Mouse (Mus musculus) cerebellum, postnatal 4 days (tissue): ENCODE results near the gene Arhgef1.

ENCODE experiments used
- DNase-seq, 2 experiments: peaks; one replicate each; pipeline ENCODE4 v3.0.0; 2022; ENCODE audit warnings: low spot score in 2 of 2, mixed read lengths in 1 of 2

Arhgef1 gene

DNA sequence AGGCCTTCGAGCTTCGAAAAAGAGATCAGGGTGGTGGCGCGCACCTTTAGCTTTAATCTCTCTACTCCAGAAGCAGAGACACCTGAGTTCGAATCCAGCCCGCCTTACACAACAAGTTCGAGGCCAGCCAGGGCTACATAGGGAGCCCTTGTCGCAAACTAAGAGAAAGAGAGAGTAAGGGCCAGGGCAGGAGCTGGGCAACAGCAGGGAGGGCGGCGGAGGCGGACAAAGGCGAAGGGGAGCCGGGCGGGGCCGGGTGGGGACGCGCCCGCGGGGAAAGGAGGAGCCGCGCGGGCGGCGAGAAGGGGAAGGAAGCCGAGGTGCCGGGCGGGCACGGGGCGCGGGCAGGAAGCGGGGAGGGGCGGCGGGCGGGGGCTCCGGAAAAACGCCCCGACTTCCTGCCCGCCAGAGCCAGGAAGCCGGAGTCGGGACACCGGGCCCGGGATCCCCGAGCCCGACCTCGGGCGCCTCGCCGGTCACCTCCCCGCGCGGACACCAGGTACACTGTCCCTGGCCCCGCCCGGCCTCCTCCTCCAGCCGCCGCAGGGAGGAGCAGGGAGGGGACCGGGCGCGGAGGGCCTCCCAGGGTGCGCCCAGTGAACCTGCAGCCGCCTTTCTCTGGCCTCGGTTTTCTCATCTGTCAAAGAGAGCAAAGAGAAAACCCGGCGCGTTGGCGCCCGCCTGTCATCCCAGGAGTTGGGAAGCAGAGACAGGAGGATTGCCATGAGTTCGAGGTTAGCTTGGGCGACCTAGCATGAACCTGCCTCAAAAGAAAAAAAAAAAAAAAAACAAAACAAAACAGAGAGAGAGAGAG lies at the start of gene Arhgef1:
Gene Arhgef1 (plus strand): TSS at position 283 of the 814 bp plus-strand sequence.
- DNase-seq = peak in 1 of 2 experiments; percentile 30

DNA sequence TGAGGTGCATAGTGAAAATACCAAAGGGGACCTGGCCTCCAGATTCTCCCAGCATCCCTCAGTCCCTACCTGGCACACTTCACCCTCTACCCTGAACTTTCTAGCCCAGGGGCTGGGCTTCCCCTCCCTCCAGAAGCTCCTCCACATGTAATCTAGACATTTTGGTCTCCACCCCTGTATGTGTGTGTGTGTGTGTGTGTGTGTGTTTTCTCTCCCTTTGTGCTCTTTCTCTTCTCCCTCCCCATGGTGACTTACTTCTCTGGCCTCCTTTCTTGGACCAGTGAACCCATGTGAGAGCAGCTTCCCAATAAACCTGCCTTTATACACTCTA lies 49.5 kb upstream of the Arhgef1 start:
- DNase-seq = no peak

DNA sequence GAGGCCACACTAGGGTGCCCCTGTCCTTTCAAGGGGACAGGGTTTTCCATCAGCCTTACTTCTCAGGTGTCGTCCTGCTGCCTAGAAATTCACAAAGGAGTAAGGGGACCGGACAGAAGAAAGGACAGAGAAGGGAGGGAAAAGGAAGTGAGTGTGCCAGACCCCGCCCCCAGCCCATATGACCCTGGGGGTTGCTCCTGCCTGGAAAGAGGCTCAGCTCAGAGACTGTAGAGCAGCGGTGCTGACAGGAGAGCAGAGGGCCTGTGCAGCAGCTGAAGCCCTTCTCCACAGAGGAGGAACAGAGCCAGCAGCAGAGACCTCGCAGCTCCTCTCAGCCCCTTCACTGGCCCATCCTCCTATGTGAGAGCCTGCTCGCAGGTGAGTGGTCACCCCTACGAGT lies 49.0 kb upstream of the Arhgef1 start:
- no peak for DNase-seq

DNA sequence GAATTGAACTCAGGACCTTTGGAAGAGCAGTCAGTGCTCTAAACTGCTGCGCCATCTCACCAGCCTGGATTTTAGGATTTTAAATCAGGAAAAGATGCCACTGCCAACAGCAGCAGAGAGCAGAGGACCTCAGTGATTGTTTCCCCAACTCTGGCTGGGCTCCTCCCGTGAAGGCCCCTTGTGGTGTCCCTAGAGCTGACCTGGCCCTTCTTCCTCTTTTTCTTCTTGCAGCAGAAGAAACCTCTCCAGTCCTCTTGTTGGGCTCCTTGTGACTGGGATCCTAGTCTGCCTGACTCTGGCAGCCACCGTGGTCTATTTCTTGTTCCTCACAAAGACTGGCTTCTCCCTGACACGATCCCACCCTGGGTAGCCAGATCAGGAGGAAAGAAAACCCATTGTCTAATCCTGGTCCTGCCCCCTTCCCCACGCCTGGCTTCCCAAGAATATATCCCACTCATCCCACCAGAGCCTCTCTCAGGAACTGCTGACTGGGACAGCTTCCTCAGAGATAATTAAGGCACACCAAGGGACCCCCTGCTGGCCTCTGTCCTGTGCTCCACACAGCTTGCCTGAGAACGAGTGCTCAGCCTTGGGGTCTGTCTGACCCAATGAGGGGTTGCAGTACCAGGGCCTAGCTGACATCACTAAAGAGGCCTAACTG lies 46.1 kb upstream of the Arhgef1 start:
- DNase-seq = no peak

DNA sequence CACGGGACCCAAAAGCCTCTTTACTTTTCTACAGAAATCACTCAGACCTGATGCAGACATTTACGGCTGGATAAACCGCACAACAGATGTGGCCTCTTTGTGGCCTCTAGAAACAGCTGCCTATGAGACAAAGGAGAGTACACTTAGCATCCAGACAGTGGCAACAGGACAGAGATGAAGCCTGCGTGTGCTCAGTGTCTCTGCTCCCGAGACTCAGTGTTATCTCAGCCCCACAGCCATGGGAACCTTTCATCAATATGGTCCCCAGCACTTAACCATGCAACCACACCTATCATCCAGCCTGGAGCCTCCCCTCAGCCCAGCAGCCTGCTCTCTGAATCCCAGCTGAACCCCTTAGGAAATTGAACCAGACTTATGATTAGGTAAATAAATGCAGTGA lies 43.5 kb upstream of the Arhgef1 start:
- no peak for DNase-seq

DNA sequence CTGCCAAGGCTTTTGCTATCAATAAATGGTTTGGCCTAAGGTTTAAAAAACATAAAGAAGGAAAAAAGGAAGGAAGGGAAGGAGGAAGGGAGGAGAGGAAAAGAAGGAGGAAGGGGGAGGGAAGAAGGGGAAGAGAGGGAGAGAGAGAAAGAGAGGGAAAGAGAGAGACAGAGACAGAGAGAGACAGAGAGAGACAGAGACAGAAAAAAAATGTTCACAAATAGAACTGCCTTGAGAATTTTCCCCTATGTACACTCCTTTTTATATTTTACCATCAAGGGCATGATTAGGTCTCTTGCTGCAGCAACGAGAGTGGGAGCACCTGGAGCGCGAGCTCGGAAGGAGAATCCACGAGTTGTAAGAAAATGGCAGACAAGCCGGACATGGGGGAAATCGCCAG lies 40.8 kb upstream of the Arhgef1 start, which contains the start of gene Gm9844:
Gene Gm9844 (plus strand): TSS at position 301 of the 400 bp plus-strand sequence.
- DNase-seq = no peak

DNA sequence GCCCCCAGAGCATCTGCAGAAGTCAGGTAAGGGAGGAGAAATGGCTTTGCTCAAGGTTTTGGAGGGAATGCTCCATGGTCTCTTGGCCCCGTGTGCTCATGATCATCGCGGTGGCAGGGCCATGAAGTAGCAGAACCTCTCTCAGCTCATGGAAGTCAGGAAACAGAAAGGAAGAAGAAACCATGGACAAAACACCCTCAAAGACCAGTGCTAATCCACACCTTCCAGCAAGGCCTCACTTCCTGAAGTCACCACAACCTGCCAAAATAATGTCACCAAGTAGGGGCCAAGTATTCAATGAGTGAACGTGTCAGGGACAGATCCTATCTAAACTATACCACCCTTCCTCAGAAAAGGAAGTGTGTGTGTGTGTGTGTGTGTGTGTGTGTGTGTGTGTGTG lies 39.9 kb upstream of the Arhgef1 start:
- DNase-seq = no peak

DNA sequence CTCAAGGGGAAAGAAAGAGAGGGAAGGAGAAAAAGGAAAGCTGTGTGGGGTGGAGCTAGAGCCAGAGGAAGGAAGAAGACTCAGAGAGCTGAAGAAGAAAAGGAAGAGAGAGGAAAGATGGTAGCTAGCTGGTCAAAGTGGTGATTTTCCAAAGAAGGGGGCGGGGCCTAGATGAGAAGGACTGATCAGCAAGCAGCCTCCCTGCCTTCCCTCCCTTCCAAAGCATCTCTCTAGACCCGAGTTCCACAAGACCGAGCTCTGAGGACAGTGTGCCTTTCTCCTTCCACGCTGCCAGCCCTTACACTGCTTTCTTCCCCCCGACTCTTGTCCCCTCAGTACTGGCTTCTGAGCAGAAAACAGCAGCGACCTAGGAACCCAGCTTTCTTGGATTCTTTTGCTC lies 38.6 kb upstream of the Arhgef1 start:
- no peak for DNase-seq

DNA sequence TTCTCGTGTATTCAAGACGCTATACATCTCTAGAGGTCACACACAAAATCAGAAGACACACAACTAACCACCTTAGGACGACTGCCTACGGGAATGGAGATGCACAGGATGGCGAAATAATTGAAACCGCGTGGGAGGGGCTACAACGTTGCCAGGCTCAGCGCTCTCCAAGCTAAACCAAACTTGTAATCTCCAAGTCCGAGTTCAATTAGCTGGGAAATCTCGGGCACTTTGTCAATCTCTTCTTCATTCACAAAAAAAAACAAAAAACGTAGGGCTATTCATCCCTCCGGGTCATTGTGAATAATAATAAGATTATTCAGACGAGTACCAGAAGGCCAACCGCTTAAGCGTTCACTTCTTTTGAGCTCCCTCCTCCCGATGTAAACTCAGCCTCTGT lies 33.6 kb upstream of the Arhgef1 start:
- DNase-seq = no peak

DNA sequence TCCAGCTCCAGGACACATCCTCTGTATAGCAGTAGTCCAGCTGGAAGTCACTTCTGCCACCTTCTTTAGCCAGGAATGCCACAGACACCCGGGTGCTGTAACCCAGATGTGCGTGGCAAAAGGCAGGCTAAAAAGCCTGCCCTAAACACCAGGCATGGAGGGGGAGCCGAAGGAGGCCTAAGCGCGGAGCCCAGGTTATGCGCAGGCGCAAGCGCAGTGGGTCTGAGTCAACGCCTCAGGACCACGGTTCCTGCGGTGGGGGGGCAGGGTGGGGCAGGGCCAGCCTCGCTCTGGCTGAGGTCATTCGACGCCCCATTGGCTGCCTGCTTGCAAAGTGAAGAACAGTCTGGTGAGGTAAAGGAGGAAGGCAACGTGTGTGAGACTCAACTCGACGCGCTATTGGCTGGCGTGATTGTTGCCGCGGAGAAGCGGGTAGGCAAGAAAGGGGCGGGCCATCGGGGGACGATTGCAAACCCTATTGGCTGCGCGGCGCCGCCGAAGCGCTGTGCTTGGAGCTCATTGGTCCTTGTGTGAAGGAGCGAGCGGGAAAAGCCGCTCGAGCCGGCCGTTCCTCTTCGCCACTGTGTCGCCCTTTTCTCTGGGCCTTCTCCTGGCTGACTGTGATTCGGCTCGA lies 33.1 kb upstream of the Arhgef1 start, which contains the start of the genes Lypd4 and Dmrtc2:
Gene Lypd4 (minus strand): TSS at position 410 of the 634 bp plus-strand sequence.
Gene Dmrtc2 (plus strand): TSS at position 526 of the 634 bp plus-strand sequence.
- DNase-seq = no peak

DNA sequence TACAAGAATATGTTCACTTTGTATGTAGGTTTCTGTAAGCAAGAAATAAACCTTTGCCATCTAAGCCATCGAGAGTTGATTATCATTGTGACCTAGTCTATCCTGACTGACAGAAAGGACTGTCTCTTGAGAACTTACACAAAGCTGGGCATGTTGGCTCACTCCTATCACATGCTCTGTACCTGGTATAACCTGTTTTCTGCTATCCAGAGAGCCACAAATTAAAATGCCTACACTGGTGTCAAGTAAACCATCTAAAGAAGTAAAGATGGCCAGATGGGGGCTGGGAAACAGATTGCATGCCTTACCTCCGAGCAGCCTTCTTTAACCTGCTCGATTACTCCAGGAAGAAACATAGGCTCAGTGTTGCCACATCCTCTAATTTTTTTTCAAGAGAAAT lies 25.1 kb upstream of the Arhgef1 start:
- DNase-seq = no peak

DNA sequence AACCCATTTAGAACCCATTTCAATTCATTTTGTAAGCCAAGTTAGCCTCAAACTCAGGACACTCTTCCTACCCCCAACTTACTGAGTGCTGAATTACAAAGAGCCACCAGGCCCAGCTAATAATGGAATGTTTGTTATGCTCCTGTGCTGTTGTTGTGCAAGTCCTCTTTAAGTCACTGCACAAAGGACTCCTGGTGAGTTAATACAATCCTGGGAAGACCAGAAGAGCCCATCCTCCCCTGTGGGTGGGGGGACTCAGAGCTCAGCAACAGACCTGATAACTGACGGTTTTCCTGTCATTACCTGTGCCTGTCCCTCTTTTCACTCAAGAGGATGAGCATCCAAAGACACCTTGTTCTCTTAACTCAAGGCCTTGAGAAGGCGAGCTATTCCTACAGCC lies 23.1 kb upstream of the Arhgef1 start:
- no peak for DNase-seq

DNA sequence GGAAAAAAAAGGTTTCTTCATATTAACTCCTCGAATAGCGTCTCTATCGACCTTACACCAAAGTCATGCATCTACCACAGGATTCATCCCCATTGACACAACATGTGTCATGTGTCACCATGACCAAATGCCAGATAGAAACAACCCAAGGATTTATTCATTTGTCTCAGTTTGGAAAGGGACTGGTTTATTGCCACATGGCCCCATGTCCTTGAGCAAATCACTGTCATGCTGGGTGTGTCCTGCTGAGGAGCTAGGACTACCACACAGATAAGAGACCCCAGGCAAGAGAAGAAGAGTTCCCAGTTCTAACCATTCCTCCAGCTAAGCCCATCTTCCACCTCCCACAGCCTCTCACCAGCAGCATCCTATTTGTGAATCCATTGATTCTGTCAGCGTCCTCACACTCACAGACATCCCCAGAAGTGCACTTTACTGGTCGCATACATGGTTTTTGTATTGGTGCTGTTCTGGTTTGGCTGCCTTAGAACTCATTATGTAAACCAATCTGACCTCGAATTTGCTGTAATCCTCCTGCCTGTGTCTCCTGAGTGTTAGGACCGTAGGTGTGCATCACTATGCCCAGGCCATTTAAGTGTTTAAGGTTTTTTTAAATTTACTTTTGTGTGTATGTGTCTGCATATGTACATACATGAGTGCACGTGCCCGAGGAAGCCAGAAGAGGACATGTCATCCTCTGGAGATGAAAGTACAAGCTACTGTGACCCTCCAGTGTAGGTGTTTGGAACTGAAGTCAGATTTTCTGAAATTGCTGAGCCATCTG lies 20.1 kb upstream of the Arhgef1 start:
- DNase-seq = no peak

DNA sequence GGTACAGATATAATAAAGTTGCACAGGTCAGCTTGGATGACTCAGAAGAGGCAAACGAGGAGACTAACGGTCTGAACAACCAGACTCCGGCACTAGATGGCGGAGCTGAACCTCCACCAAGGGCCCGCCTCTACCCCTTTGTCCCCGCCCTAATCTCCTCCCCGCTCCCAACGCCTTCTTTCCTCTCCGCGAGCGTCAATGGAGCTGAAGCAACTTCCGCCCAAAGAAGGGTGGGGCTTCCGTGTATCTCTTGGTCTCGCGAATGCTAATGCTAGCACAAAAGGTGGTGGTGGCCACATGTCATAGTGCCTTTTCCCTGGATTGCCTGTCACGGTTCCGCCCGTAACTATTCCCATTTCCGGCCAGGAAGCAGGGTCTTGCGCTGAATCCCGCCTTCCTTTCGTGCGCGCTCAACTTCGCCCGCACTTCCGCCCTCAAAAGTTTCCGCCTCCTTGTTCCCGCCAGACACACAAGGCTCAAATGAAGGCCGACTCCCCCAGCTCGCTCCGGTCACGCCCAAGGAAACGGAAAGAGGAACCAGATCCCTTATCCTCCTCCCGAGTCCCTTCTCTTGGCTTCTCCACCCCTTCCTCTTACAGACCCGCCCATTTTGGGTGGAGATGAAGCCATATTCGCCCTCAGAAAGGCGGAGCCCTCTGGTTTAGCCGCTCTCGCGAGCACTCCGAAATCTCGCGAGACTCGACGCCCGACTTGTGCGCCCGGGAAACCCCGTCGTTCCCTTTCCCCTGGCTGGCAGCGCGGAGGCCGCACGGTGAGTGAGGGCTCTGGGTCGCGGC lies 18.6 kb upstream of the Arhgef1 start, which contains the start of gene Rps19:
Gene Rps19 (plus strand): TSS at position 476 of the 797 bp plus-strand sequence.
- peak; percentile 97 to 98 for DNase-seq

DNA sequence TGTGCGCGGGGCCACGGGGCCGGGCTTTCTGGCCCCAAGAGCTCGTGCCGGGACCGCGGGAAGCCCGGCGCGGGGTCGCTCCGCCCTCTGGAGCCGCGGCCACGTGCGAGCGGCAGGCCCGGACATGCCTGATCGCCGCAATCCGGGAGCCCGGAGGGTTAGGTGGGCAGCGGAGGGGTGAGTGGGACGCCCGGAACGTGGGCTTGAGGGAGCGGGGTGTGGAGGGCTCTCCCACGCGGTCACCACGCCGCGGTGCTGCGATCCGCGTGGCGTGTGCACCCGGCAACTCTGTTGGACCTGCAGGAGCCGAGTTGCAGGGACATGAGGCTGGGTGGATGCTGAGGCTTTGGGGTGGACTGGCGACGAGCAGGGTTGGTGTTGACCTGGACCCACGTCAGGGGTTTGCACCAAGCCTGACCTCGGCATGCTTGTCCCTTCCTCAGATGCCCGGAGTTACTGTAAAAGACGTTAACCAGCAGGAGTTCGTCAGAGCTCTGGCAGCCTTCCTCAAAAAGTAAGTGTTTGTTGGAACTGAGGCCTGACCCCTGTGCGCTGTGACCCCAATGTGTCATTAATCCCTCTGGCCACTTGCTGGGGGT lies 17.9 kb upstream of the Arhgef1 start:
- no peak for DNase-seq

DNA sequence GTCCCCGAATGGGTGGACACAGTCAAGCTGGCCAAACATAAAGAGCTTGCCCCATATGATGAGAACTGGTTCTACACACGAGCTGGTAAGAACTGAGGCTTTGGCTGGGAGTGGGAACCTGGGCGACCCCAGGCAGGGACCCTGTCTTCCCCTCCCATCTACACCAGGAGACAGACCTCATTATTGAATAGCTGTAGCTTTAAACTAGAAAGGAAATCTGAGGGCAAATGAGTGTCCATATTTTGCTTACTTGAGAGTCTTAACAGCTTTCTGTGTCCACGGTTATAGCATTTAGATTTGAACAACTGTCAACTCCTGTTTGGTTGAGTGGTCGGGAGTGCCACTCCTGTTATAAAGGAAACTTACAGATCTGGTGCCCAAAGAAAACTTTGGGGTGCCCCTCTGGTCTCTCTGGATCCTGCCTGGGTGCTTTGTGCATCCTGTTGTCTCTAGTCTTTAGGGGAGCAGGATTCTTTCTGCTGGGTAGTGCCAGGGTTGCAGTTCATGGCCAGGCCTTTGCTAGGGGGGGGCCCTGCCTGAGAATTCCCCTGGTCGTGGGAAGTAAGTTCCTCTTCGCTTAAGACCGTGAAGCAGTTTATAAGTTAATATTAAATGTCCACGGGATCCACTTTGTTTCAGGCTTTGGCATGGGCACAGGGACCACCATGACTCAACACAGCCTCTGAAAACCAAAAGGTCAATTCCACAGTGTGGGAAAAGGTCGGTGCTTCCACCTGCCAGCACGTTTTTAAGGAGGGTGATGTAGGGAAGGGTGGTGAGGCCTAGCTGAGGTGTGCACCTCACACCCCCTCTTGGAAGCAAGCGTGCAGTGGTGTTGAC lies 17.0 kb upstream of the Arhgef1 start:
- no peak for DNase-seq

DNA sequence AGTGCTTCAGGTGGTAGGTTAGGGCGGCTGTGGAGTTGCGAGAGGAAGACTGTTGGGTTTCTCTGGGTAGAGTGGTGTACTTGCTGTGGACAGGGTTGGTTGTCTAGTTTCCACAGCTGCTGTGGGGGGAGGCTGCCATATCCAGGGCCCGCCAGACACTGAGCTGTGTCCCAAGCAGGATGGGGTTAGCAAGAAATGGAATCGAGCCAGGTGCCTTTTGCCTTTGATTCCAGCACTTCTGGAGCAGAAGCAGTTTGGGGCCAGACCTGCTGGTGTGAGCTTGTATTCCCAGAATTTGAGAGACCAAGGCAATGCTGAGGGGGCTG lies 16.4 kb upstream of the Arhgef1 start:
- no peak for DNase-seq

DNA sequence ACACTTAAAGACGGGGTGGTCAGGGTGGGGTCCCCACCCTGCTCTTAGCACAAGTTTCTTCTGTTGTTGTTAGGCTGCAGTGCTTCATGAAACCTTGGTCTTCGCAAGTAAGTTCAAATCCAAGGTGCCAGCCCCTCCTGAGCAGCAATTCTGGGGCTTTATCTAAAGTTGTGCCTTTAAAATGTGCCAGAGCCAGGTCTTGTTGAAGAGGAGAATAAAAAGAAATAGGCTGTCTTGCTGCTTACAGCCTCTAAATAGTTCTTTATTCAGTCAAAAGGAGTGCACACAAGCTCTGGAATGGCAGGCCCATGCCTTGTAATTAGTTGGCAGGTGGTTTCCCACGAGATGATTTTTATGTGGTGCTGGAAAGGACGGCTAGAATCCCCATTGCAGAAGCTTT lies 15.6 kb upstream of the Arhgef1 start:
- no peak for DNase-seq

DNA sequence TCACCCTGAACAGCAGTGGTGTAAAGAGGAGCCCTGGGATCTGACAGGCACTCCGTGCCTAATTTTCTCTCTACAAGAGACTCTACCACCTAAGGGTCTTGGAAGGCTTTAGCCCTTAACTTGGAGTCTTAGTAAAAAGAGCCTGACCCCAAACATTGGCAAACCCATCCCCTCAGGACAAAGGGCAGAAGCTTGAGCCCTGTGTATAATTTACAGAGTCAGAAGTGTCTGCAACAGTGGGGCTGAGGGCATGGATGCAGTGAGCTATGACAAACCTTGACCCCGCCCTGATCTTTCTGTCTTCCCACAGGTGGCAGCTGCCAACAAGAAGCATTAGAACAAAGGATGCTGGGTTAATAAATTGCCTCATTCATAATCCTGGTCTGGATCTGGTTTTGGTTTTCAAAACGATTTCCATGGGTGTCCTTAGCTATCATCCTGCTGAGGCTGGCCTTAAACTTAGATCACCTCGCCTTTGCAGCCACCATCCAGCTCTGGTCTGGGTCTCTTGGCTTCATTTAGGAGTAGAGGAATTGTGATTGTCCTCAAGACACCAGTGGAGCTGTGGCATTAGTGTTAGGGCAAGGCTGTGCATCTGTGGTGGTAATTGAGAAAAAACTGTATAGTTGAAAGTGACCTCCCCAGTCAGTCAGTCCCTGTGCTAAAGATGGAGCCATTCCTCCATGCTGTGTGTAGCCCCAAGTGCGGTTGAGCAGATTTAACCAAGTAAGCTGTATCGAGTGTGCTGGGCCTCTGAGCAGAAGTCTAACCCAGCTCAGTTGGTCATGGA lies 13.1 kb upstream of the Arhgef1 start:
- no peak for DNase-seq
